Mouse (Mus musculus): Measurements from ENCODE around the gene Matn4. TPM values are rescaled to one million over a fixed set of nuclear protein-coding genes. Genes with fewer than 3 reads are reported as not detected.

The Matn4 gene
- polyA plus RNA-seq, 1 experiment from 2014 or later: 0.34 TPM

DNA sequence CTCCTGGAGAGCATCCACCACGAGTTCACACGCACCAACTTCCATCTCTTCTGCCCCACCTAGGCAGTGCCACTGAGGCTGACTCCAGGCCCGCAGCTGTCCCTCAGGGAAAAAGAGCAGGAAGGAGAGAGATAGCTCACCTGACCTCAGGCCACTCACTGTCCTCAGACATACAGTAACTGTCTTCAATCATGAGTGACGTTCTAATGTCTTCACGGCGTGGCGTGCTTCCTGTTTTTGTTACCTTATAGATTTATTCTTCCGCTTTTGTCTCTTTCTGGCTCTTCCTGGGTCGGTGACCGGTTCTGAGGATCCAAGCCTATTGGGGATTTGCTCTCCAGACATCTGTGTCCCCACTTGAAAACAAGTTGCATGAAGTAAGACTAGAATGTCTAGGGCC is 9.6 kb upstream of the Matn4 start:
- H3K4me1 ChIP-seq (ENCODE audit: control insufficient read depth, insufficient read depth, low read length): no peaks in the 10 kb centered on the region
- H3K4me2 ChIP-seq: peak overlapping the region; percentile 55
- 54% methylated on average over 10 of the region's 10 CpGs for WGBS (ENCODE audit: insufficient replicate concordance)
- no peak overlapping the region for H3K27ac ChIP-seq (ENCODE audit: low read depth, low read length)
- peak overlapping the region; percentile 43 for H3K9ac ChIP-seq (ENCODE audit: low read depth, low read length)
- H3K9me3 ChIP-seq (replicated peaks; ENCODE audit: control insufficient read depth, low read length): no peaks in the 10 kb centered on the region
- H3K27me3 ChIP-seq (ENCODE audit: control insufficient read depth, insufficient read depth, low read length): peaks cover 34% of the 10 kb centered on the region
- H3K4me3 ChIP-seq (ENCODE audit: low read depth, low read length): peak overlapping the region; percentile 25
- no peaks in the 10 kb centered on the region for H3K36me3 ChIP-seq (ENCODE audit: control insufficient read depth, insufficient read depth, low read length)
- no peak for ATAC-seq (replicated peaks; ENCODE audit: insufficient number of reproducible peaks, low FRiP score, low TSS enrichment)

GRCm38 (mm10) chr2:164414167-164414566 is 9.2 kb upstream of the Matn4 start:
- ATAC-seq (replicated peaks; ENCODE audit: insufficient number of reproducible peaks, low FRiP score, low TSS enrichment): no peak
- H3K9me3 ChIP-seq (replicated peaks; ENCODE audit: control insufficient read depth, low read length): no peaks in the 10 kb centered on the region
- peak overlapping the region; percentile 25 for H3K4me3 ChIP-seq (ENCODE audit: low read depth, low read length)
- no peaks in the 10 kb centered on the region for H3K36me3 ChIP-seq (ENCODE audit: control insufficient read depth, insufficient read depth, low read length)
- WGBS (ENCODE audit: insufficient replicate concordance): 15% methylated on average over 28 of the region's 28 CpGs
- H3K9ac ChIP-seq (ENCODE audit: low read depth, low read length): peak overlapping the region; percentile 43
- peaks cover 38% of the 10 kb centered on the region for H3K27me3 ChIP-seq (ENCODE audit: control insufficient read depth, insufficient read depth, low read length)
- peak overlapping the region; percentile 55 for H3K4me2 ChIP-seq
- no peak overlapping the region for H3K27ac ChIP-seq (ENCODE audit: low read depth, low read length)
- H3K4me1 ChIP-seq (ENCODE audit: control insufficient read depth, insufficient read depth, low read length): no peaks in the 10 kb centered on the region

- Histone ChIP-seq H3K4me3 (ENCODE audit: low read depth, low read length) (0 out of 2 replicates have a peak overlapping the region, but pooled peaks have one; percentile 16), H3K4me2 (peak overlapping the region; percentile 47)
- ATAC-seq (replicated peaks; ENCODE audit: insufficient number of reproducible peaks, low FRiP score, low TSS enrichment): no peak
Measured at GRCm38 (mm10) chr2:164407708-164408107, 2.7 kb upstream of the Matn4 start.

GRCm38 (mm10) chr2:164405519-164405918 is 559 bp upstream of the Matn4 start:
- WGBS (ENCODE audit: insufficient replicate concordance): 35% methylated on average over 5 of the region's 5 CpGs
- ATAC-seq (replicated peaks; ENCODE audit: insufficient number of reproducible peaks, low FRiP score, low TSS enrichment): no peak
- H3K27ac ChIP-seq (ENCODE audit: low read depth, low read length): no peak overlapping the region

More at GRCm38 (mm10) chr2:164407708-164408107, 2.7 kb upstream of the Matn4 start:
- under 1% methylated on average over 22 of the region's 22 CpGs for whole genome bisulfite sequencing (ENCODE audit: insufficient replicate concordance)
- Histone ChIP-seq H3K9ac (ENCODE audit: low read depth, low read length) (no peak overlapping the region), H3K4me1 (ENCODE audit: control insufficient read depth, insufficient read depth, low read length) (peaks cover 9% of the 10 kb centered on the region), H3K36me3 (ENCODE audit: control insufficient read depth, insufficient read depth, low read length) (no peaks in the 10 kb centered on the region), H3K27me3 (ENCODE audit: control insufficient read depth, insufficient read depth, low read length) (peaks cover 83% of the 10 kb centered on the region), H3K9me3 (replicated peaks; ENCODE audit: control insufficient read depth, low read length) (no peaks in the 10 kb centered on the region), H3K27ac (ENCODE audit: low read depth, low read length) (no peak overlapping the region)

GRCm38 (mm10) chr2:164404082-164404990 is 624 bp downstream of the Matn4 start:
- Histone ChIP-seq H3K27me3 (ENCODE audit: control insufficient read depth, insufficient read depth, low read length) (peaks cover 99% of the 10 kb centered on the region), H3K27ac (ENCODE audit: low read depth, low read length) (no peak overlapping the region), H3K4me3 (ENCODE audit: low read depth, low read length) (peak overlapping the region; percentile 34), H3K9me3 (replicated peaks; ENCODE audit: control insufficient read depth, low read length) (no peaks in the 10 kb centered on the region), H3K36me3 (ENCODE audit: control insufficient read depth, insufficient read depth, low read length) (no peaks in the 10 kb centered on the region), H3K9ac (ENCODE audit: low read depth, low read length) (no peak overlapping the region; the same call in 1 of the 2 replicates), H3K4me1 (ENCODE audit: control insufficient read depth, insufficient read depth, low read length) (peaks cover 15% of the 10 kb centered on the region), H3K4me2 (peak overlapping the region; percentile 69)
- no peak for ATAC-seq (replicated peaks; ENCODE audit: insufficient number of reproducible peaks, low FRiP score, low TSS enrichment)
- 1% methylated on average over 49 of the region's 49 CpGs for WGBS (ENCODE audit: insufficient replicate concordance)

More at GRCm38 (mm10) chr2:164405519-164405918, 559 bp upstream of the Matn4 start:
- H3K4me1 ChIP-seq (ENCODE audit: control insufficient read depth, insufficient read depth, low read length): peaks cover 13% of the 10 kb centered on the region
- no peak overlapping the region for H3K9ac ChIP-seq (ENCODE audit: low read depth, low read length)
- no peaks in the 10 kb centered on the region for H3K9me3 ChIP-seq (replicated peaks; ENCODE audit: control insufficient read depth, low read length)
- H3K4me3 ChIP-seq (ENCODE audit: low read depth, low read length): no peak overlapping the region
- no peaks in the 10 kb centered on the region for H3K36me3 ChIP-seq (ENCODE audit: control insufficient read depth, insufficient read depth, low read length)
- no peak overlapping the region for H3K4me2 ChIP-seq
- H3K27me3 ChIP-seq (ENCODE audit: control insufficient read depth, insufficient read depth, low read length): peaks cover 99% of the 10 kb centered on the region

DNA sequence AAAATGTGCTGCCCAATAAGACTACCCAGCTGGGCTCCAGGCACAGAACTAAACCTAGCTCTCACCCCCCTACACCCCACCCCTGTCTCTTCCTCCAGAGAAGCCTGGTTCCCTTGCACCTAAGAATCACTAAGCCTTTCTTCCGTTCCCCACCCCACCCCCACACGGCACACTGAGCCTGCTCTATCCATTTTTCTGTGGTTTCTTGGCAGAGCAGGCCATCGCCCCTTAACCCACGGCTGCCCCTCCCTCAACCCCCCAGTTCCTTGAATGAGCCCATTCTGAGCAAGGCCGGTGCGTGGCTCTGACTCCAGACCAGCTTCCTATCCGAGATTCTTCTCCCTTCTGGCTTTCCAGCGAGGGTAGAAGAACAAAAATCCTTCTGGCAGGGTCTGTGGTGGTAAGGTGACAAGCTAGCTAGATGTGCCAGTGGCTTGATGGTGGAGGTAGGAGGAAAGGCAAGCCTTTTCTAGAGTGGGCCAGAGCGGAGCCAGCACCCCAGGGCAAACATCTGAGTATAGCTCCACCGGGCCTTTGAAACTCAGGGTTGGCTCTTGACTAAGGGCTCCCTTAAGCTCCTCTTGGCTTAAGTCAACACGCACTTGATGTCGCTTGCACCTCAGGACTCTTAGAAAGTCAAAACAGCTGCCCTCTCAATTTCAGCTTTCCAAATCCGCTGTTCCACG is 1.4 kb downstream of the Matn4 start:
- WGBS (ENCODE audit: insufficient replicate concordance): 10% methylated on average over 14 of the region's 14 CpGs
- H3K36me3 ChIP-seq (ENCODE audit: control insufficient read depth, insufficient read depth, low read length): no peaks in the 10 kb centered on the region
- peaks cover 15% of the 10 kb centered on the region for H3K4me1 ChIP-seq (ENCODE audit: control insufficient read depth, insufficient read depth, low read length)
- peak overlapping the region; percentile 69; the same call in 1 of the 2 replicates for H3K4me2 ChIP-seq
- no peaks in the 10 kb centered on the region for H3K9me3 ChIP-seq (replicated peaks; ENCODE audit: control insufficient read depth, low read length)
- no peak overlapping the region for H3K27ac ChIP-seq (ENCODE audit: low read depth, low read length)
- H3K27me3 ChIP-seq (ENCODE audit: control insufficient read depth, insufficient read depth, low read length): peaks cover 98% of the 10 kb centered on the region
- no peak overlapping the region for H3K9ac ChIP-seq (ENCODE audit: low read depth, low read length)
- ATAC-seq (replicated peaks; ENCODE audit: insufficient number of reproducible peaks, low FRiP score, low TSS enrichment): no peak
- peak overlapping the region; percentile 34; the same call in 1 of the 2 replicates for H3K4me3 ChIP-seq (ENCODE audit: low read depth, low read length)

GRCm38 (mm10) chr2:164402906-164403305 is 2.1 kb downstream of the Matn4 start, which contains the start of gene Rbpjl:
TSS of gene Rbpjl (plus strand) at chr2:164403141.
- Histone ChIP-seq H3K9ac (ENCODE audit: low read depth, low read length) (no peak within 1 kb of the TSS), H3K4me3 (ENCODE audit: low read depth, low read length) (peak within 1 kb of the TSS; percentile 34; the same call in 1 of the 2 replicates), H3K9me3 (replicated peaks; ENCODE audit: control insufficient read depth, low read length) (no peaks in the 10 kb centered on the region), H3K36me3 (ENCODE audit: control insufficient read depth, insufficient read depth, low read length) (no peaks in the 10 kb centered on the region), H3K4me1 (ENCODE audit: control insufficient read depth, insufficient read depth, low read length) (peaks cover 15% of the 10 kb centered on the region), H3K27ac (ENCODE audit: low read depth, low read length) (no peak within 1 kb of the TSS), H3K27me3 (ENCODE audit: control insufficient read depth, insufficient read depth, low read length) (peaks cover 92% of the 10 kb centered on the region), H3K4me2 (peak within 1 kb of the TSS; percentile 69)
- 3% methylated on average over 17 of the region's 17 CpGs for WGBS (ENCODE audit: insufficient replicate concordance)
- no peak for ATAC-seq (replicated peaks; ENCODE audit: insufficient number of reproducible peaks, low FRiP score, low TSS enrichment)

- Histone ChIP-seq H3K36me3 (ENCODE audit: control insufficient read depth, insufficient read depth, low read length) (no peaks in the 10 kb centered on the region), H3K4me2 (no peak overlapping the region), H3K9me3 (replicated peaks; ENCODE audit: control insufficient read depth, low read length) (0 out of 2 replicates have a peak, but pooled peaks cover 3% of the 10 kb centered on the region), H3K4me1 (ENCODE audit: control insufficient read depth, insufficient read depth, low read length) (0 out of 2 replicates have a peak, but pooled peaks cover 5% of the 10 kb centered on the region), H3K27me3 (ENCODE audit: control insufficient read depth, insufficient read depth, low read length) (peaks cover 45% of the 10 kb centered on the region), H3K4me3 (ENCODE audit: low read depth, low read length) (no peak overlapping the region), H3K9ac (ENCODE audit: low read depth, low read length) (no peak overlapping the region), H3K27ac (ENCODE audit: low read depth, low read length) (no peak overlapping the region)
- no peak for ATAC-seq (replicated peaks; ENCODE audit: insufficient number of reproducible peaks, low FRiP score, low TSS enrichment)
- WGBS (ENCODE audit: insufficient replicate concordance): 64% methylated on average over 12 of the region's 12 CpGs
Measured at GRCm38 (mm10) chr2:164396911-164397310, 8.0 kb downstream of the Matn4 start.

All from heart, embryonic 11.5 days (tissue).